Mouse (Mus musculus): ENCODE results near the gene Arpc2. TPM values are rescaled to one million over a fixed set of nuclear protein-coding genes. Genes with fewer than 3 reads are reported as not detected.

The Arpc2 gene
- total and polyA plus RNA-seq, 3 experiments = 108 to 423 (median 141) TPM

DNA sequence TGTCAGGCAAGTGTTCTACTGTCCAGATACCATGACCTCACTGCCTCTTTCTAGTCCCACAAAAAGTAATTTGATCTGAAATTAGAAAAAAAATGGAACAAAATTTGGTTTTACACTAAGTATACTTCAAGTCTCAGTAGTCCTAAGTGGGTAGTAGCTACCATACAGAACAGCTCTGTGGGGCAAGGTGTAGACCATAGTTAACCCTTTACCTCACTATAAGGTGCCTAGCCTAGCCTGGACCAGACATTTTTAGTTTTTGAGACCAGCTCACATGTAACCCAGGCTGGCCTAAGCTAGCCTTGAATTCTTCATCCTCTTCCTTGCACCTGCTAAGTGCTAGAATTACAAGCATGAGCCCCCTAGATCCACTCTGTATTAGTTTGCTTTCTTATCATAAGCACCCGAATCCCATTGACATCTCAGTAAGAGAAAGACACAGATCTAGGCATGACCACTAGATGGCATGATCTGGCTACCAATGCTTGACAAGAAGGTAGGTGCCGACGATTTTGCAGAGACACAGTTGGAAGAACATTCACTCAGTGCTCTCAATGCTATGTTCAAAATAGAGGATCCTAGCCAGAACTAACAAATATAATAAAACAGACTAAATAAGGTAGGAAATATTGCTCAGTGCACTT lies 77.3 kb downstream of the Arpc2 start:
- Histone ChIP-seq H3K9me3 (replicated peaks; ENCODE audit: insufficient read depth, low read length) (no peaks in the 10 kb centered on the region), H3K4me3 (ENCODE audit: control insufficient read depth in 1 of 2, insufficient read depth in 1 of 2, low read depth in 2 of 2, low read length in 2 of 2) (peak overlapping the region in 1 of 2 experiments; percentile 21; a peak in 1 of 4 replicates), H3K9ac (ENCODE audit: control insufficient read depth, low read depth, low read length, poor library complexity, severe bottlenecking) (no peak overlapping the region), H3K79me2 (ENCODE audit: control insufficient read depth, insufficient read depth, low read length, poor library complexity) (no peaks in the 10 kb centered on the region), H3K4me1 (ENCODE audit: control insufficient read depth in 1 of 2, insufficient read depth in 2 of 2, low read length in 2 of 2) (peaks cover 2 to 10% of the 10 kb centered on the region in 2 experiments; a peak in 2 of 4 replicates), H3K27me3 (ENCODE audit: control insufficient read depth in 1 of 2, insufficient read depth in 2 of 2, low read length in 2 of 2) (no peaks in the 10 kb centered on the region), H3K36me3 (ENCODE audit: control insufficient read depth in 1 of 2, insufficient read depth in 2 of 2, low read length in 2 of 2) (0 out of 4 replicates have a peak, but pooled peaks cover 0 to 3% of the 10 kb centered on the region in 2 experiments), H3K27ac (ENCODE audit: control insufficient read depth, low read depth, low read length) (no peak overlapping the region)
- DNase-seq (ENCODE audit: low read depth, low spot score) = peak; percentile 90
- TF ChIP-seq JUND (IDR thresholded peaks at IDR 0.05; ENCODE audit: low read depth, low read length) = 0 out of 2 replicates have a peak, but pooled peaks have one; percentile 57
- TF ChIP-seq HCFC1 (IDR thresholded peaks at IDR 0.05; ENCODE audit: low read depth, low read length) = 0 out of 2 replicates have a peak, but pooled peaks have one; percentile 19
- TF ChIP-seq GABPA (IDR thresholded peaks at IDR 0.05; ENCODE audit: low read depth, low read length) = no peak
- TF ChIP-seq MAZ (IDR thresholded peaks at IDR 0.05; ENCODE audit: low read depth, low read length) = no peak
- TF ChIP-seq ZC3H11A (IDR thresholded peaks at IDR 0.05; ENCODE audit: low read depth, low read length) = peak; percentile 86
- no peak for TF ChIP-seq CHD2 (IDR thresholded peaks at IDR 0.05; ENCODE audit: low read length)
- TF ChIP-seq SIN3A (IDR thresholded peaks at IDR 0.05; ENCODE audit: low read length) = peak; percentile 68; the same call in 1 of the 2 replicates
- no peak for TF ChIP-seq UBTF (IDR thresholded peaks at IDR 0.05; ENCODE audit: borderline replicate concordance, insufficient read depth, low read depth, low read length)
- TF ChIP-seq CHD1 (IDR thresholded peaks at IDR 0.05; ENCODE audit: low read depth, low read length) = no peak
- TF ChIP-seq ETS1 (IDR thresholded peaks at IDR 0.05; ENCODE audit: low read depth, low read length) = no peak
- TF ChIP-seq ZKSCAN1 (IDR thresholded peaks at IDR 0.05; ENCODE audit: low read depth, low read length) = no peak
- peak; percentile 46; the same call in 1 of the 2 replicates for TF ChIP-seq GATA1 (IDR thresholded peaks at IDR 0.05; ENCODE audit: low read depth, low read length)
- 0 out of 2 replicates have a peak, but pooled peaks have one; percentile 31 for TF ChIP-seq MAX (IDR thresholded peaks at IDR 0.05; ENCODE audit: low read length)
- TF ChIP-seq ELF1 (IDR thresholded peaks at IDR 0.05; ENCODE audit: low read depth, low read length) = no peak
- peak; percentile 61 to 98 (median 85) for TF ChIP-seq CTCF (IDR thresholded peaks at IDR 0.05 in 2 of 3, conservative IDR thresholded peaks at IDR 0.05 in 1 of 3; ENCODE audit: control insufficient read depth in 1 of 3, insufficient read depth in 1 of 3, low read depth in 2 of 3, low read length in 3 of 3, poor library complexity in 1 of 3, severe bottlenecking in 1 of 3)
- TF ChIP-seq MYB (IDR thresholded peaks at IDR 0.05; ENCODE audit: low read depth, low read length) = no peak
- TF ChIP-seq TBP (IDR thresholded peaks at IDR 0.05; ENCODE audit: low read depth, low read length) = no peak
- TF ChIP-seq EP300 (IDR thresholded peaks at IDR 0.05; ENCODE audit: low read depth in 1 of 2, low read length in 2 of 2) = peak in 1 of 2 experiments; percentile 38; a peak in 1 of 4 replicates
- no peak for TF ChIP-seq TAL1 (IDR thresholded peaks at IDR 0.05; ENCODE audit: low read length)
- peak; percentile 51 for TF ChIP-seq MXI1 (IDR thresholded peaks at IDR 0.05; ENCODE audit: low read depth, low read length)
- TF ChIP-seq RCOR1 (IDR thresholded peaks at IDR 0.05; ENCODE audit: low read depth, low read length) = no peak
- peak; percentile 95 for TF ChIP-seq SMC3 (IDR thresholded peaks at IDR 0.05; ENCODE audit: low read depth, low read length)
- TF ChIP-seq NELFE (IDR thresholded peaks at IDR 0.05; ENCODE audit: low read depth, low read length) = no peak
- TF ChIP-seq ZNF384 (IDR thresholded peaks at IDR 0.05; ENCODE audit: low read depth, low read length) = no peak
- peak; percentile 93 for TF ChIP-seq RAD21 (IDR thresholded peaks at IDR 0.05; ENCODE audit: low read depth, low read length)
- no peak for TF ChIP-seq POLR2AphosphoS2 (IDR thresholded peaks at IDR 0.05; ENCODE audit: low read length)
- no peak for TF ChIP-seq USF1 (IDR thresholded peaks at IDR 0.05; ENCODE audit: low read depth, low read length)
- no peak for TF ChIP-seq ZMIZ1 (IDR thresholded peaks at IDR 0.05; ENCODE audit: low read depth, low read length)
- no peak for TF ChIP-seq MEF2A (IDR thresholded peaks at IDR 0.05; ENCODE audit: extremely low read depth, insufficient replicate concordance, low read depth, low read length, poor library complexity, severe bottlenecking)
- TF ChIP-seq USF2 (IDR thresholded peaks at IDR 0.05; ENCODE audit: borderline replicate concordance in 1 of 2, insufficient read depth in 1 of 2, low read depth in 1 of 2, low read length in 2 of 2) = no peak
- no peak for TF ChIP-seq POLR2A (IDR thresholded peaks at IDR 0.05; ENCODE audit: control insufficient read depth in 1 of 2, insufficient read depth in 1 of 2, low read depth in 1 of 2, low read length in 2 of 2, poor library complexity in 1 of 2)
- TF ChIP-seq POLR2AphosphoS5 (IDR thresholded peaks at IDR 0.05; ENCODE audit: borderline replicate concordance, low read depth, low read length) = no peak
- TF ChIP-seq MYC (IDR thresholded peaks at IDR 0.05; ENCODE audit: low read depth, low read length) = peak; percentile 58; the same call in 1 of the 2 replicates
- TF ChIP-seq KAT2A (conservative IDR thresholded peaks at IDR 0.05; ENCODE audit: low read depth, low read length) = no peak

All from MEL (cell line).